Mouse (Mus musculus) liver, adult 2 months (tissue): ENCODE measurements at regions not wholly inside any gene's neighbourhood (a gene's known extent, or its start where the extent isn't known, plus 50 kb on each side); places are given as distances from the start of the nearest gene placed in this dataset.

Experiments used
- CTCF ChIP-seq: fragments of 200-500 bp; IDR thresholded peaks from 2 replicates; pipeline ENCODE4 v1.5.1; 2011; ENCODE audit warnings: low read depth, low read length, control low read depth
- POLR2A ChIP-seq: fragments of 200-500 bp; IDR thresholded peaks from 2 replicates; pipeline ENCODE4 v1.6.1; 2011; ENCODE audit warnings: low read length, control low read depth; ENCODE audit not compliant: insufficient read depth; ENCODE audit errors: extremely low read depth

DNA sequence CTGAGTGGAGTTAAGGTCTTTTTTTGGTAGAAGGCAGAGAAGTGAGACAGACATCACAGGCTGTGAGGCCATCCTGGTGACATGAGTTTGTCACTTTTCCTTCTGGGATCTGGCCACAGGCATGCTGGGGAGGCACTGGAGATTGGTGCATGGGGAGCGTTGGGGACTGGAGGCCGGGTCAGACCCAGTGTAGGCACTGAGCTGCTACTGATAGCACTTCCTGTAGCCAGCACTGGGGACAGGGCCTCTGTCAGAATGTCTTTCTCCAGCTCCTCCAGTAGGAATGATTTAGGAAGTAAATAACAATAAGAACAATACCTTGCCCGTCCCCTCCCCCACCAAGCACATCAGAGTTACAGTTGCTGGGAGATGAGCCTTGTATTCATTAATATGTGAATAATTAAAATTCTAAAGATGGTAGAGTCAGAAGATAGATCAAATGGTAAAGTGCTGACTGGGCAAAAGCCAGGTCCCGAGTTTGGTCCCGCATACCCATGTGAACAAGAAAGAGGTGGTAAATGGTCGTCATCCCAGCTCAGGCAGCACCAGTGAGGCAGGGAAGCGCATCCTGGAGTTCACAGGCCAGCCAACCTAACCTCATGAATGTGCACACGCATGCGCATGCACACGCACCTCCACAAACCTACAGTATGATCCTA is 510.9 kb upstream of the Atp11b start:
- TF ChIP-seq CTCF (no peak), POLR2A (no peak)
